Mouse (Mus musculus) MEL (cell line): ENCODE measurements around the gene Enthd1. TPM values are rescaled to one million over a fixed set of nuclear protein-coding genes. Genes with fewer than 3 reads are reported as not detected.

ENCODE experiments used
- DNase-seq: peaks from one replicate; pipeline ENCODE4 v3.0.0; 2011; ENCODE audit warnings: low read depth, low spot score
- H3K27ac ChIP-seq: 2 replicates; pipeline ENCODE4 v1.5.1; 2012; ENCODE audit warnings: low read depth, mild to moderate bottlenecking, control low read depth, low read length, moderate library complexity; ENCODE audit not compliant: control insufficient read depth
- H3K27me3 ChIP-seq, 2 experiments: fragments of 150-350 bp in 1 of 2; sonication (generic) in 1 of 2; 2 replicates each; pipeline ENCODE4 v1.6.1; 2012; ENCODE audit warnings: low read length in 2 of 2, mild to moderate bottlenecking in 2 of 2, improper control_type of control experiment in 1 of 2, moderate library complexity in 1 of 2; ENCODE audit not compliant: insufficient read depth in 2 of 2, control insufficient read depth in 1 of 2
- H3K36me3 ChIP-seq, 2 experiments: 2 replicates each; pipeline ENCODE4 v1.6.1; 2012 to 2014; ENCODE audit warnings: low read length in 2 of 2, improper control_type of control experiment in 1 of 2, inconsistent platforms in 1 of 2, mild to moderate bottlenecking in 1 of 2; ENCODE audit not compliant: insufficient read depth in 2 of 2, control insufficient read depth in 1 of 2
- H3K4me1 ChIP-seq, 2 experiments: fragments of 150-350 bp in 1 of 2; sonication (generic) in 1 of 2; 2 replicates each; pipeline ENCODE4 v1.6.1; 2012; ENCODE audit warnings: low read length in 2 of 2, improper control_type of control experiment in 1 of 2, mild to moderate bottlenecking in 1 of 2; ENCODE audit not compliant: insufficient read depth in 2 of 2, control insufficient read depth in 1 of 2
- H3K4me3 ChIP-seq, 2 experiments: fragments of 150-350 bp in 1 of 2; sonication (generic) in 1 of 2; 2 replicates each; pipeline ENCODE4 v1.5.1; 2012; ENCODE audit warnings: low read depth in 2 of 2, low read length in 2 of 2, mild to moderate bottlenecking in 2 of 2, moderate library complexity in 2 of 2, control low read depth in 1 of 2, improper control_type of control experiment in 1 of 2; ENCODE audit not compliant: control insufficient read depth in 1 of 2, insufficient read depth in 1 of 2
- H3K79me2 ChIP-seq: 2 replicates; pipeline ENCODE4 v1.6.1; 2012; ENCODE audit warnings: mild to moderate bottlenecking, low read length, moderate library complexity; ENCODE audit not compliant: control insufficient read depth, poor library complexity, insufficient read depth
- H3K9ac ChIP-seq: 2 replicates; pipeline ENCODE4 v1.6.1; 2012; ENCODE audit warnings: low read depth, mild to moderate bottlenecking, control low read depth, low read length, moderate library complexity; ENCODE audit not compliant: control insufficient read depth, poor library complexity, severe bottlenecking
- H3K9me3 ChIP-seq: fragments of 150-350 bp; sonication (generic); replicated peaks from 2 replicates; pipeline ENCODE4 v1.6.1; 2012; ENCODE audit warnings: mild to moderate bottlenecking, low read length, improper control_type of control experiment, moderate library complexity; ENCODE audit not compliant: insufficient read depth
- BHLHE40 ChIP-seq: IDR thresholded peaks from 2 replicates; pipeline ENCODE4 v1.6.1; 2012; ENCODE audit warnings: low read depth, mild to moderate bottlenecking, inconsistent platforms, low read length, improper control_type of control experiment, borderline replicate concordance
- CHD1 ChIP-seq: IDR thresholded peaks from 2 replicates; pipeline ENCODE4 v1.6.1; 2012; ENCODE audit warnings: low read depth, mild to moderate bottlenecking, inconsistent platforms, low read length, improper control_type of control experiment
- ELF1 ChIP-seq: IDR thresholded peaks from 2 replicates; pipeline ENCODE4 v1.6.1; 2014; ENCODE audit warnings: low read depth, mild to moderate bottlenecking, inconsistent platforms, low read length, improper control_type of control experiment, moderate library complexity
- ETS1 ChIP-seq: IDR thresholded peaks from 2 replicates; pipeline ENCODE4 v1.6.1; 2012; ENCODE audit warnings: low read depth, mild to moderate bottlenecking, inconsistent platforms, low read length, improper control_type of control experiment, moderate library complexity
- GABPA ChIP-seq: IDR thresholded peaks from 2 replicates; pipeline ENCODE4 v1.6.1; 2012; ENCODE audit warnings: low read depth, mild to moderate bottlenecking, inconsistent platforms, low read length, improper control_type of control experiment, moderate library complexity
- GATA1 ChIP-seq: IDR thresholded peaks from 2 replicates; pipeline ENCODE4 v1.6.1; 2011; ENCODE audit warnings: low read depth, low read length, improper control_type of control experiment
- KAT2A ChIP-seq: conservative IDR thresholded peaks from 2 replicates; pipeline ENCODE4 v1.6.1; 2012; ENCODE audit warnings: low read depth, low read length, improper control_type of control experiment, inconsistent platforms
- MAFK ChIP-seq: IDR thresholded peaks from 2 replicates; pipeline ENCODE4 v1.6.1; 2011; ENCODE audit warnings: low read depth, mild to moderate bottlenecking, low read length, improper control_type of control experiment, borderline replicate concordance
- MAZ ChIP-seq: IDR thresholded peaks from 2 replicates; pipeline ENCODE4 v1.6.1; 2012; ENCODE audit warnings: low read depth, mild to moderate bottlenecking, inconsistent platforms, low read length, improper control_type of control experiment
- MYC ChIP-seq: IDR thresholded peaks from 2 replicates; pipeline ENCODE4 v1.6.1; 2011; ENCODE audit warnings: low read depth, mild to moderate bottlenecking, low read length, improper control_type of control experiment, moderate library complexity
- POLR2AphosphoS2 ChIP-seq: IDR thresholded peaks from 2 replicates; pipeline ENCODE4 v1.6.1; 2011; ENCODE audit warnings: low read length, improper control_type of control experiment
- POLR2AphosphoS5 ChIP-seq: IDR thresholded peaks from 2 replicates; pipeline ENCODE4 v1.6.1; 2012; ENCODE audit warnings: low read depth, borderline replicate concordance, mild to moderate bottlenecking, inconsistent platforms, low read length, moderate library complexity, mixed read lengths
- RCOR1 ChIP-seq: IDR thresholded peaks from 2 replicates; pipeline ENCODE4 v1.6.1; 2012; ENCODE audit warnings: low read depth, mild to moderate bottlenecking, inconsistent platforms, low read length, improper control_type of control experiment
- SMC3 ChIP-seq: IDR thresholded peaks from 2 replicates; pipeline ENCODE4 v1.6.1; 2011; ENCODE audit warnings: low read depth, low read length, improper control_type of control experiment
- TAL1 ChIP-seq: IDR thresholded peaks from 2 replicates; pipeline ENCODE4 v1.6.1; 2012; ENCODE audit warnings: mild to moderate bottlenecking, inconsistent platforms, low read length, moderate library complexity, mixed read lengths
- UBTF ChIP-seq: IDR thresholded peaks from 2 replicates; pipeline ENCODE4 v1.6.1; 2012; ENCODE audit warnings: low read depth, mild to moderate bottlenecking, inconsistent platforms, low read length, improper control_type of control experiment, moderate library complexity, borderline replicate concordance; ENCODE audit not compliant: insufficient read depth
- USF1 ChIP-seq: IDR thresholded peaks from 2 replicates; pipeline ENCODE4 v1.6.1; 2014; ENCODE audit warnings: low read depth, mild to moderate bottlenecking, inconsistent platforms, low read length, improper control_type of control experiment, moderate library complexity
- ZC3H11A ChIP-seq: IDR thresholded peaks from 2 replicates; pipeline ENCODE4 v1.6.1; 2012; ENCODE audit warnings: low read depth, mild to moderate bottlenecking, inconsistent platforms, low read length, improper control_type of control experiment
- ZKSCAN1 ChIP-seq: IDR thresholded peaks from 2 replicates; pipeline ENCODE4 v1.6.1; 2012; ENCODE audit warnings: low read depth, mild to moderate bottlenecking, inconsistent platforms, low read length, improper control_type of control experiment, moderate library complexity
- polyA plus RNA-seq, 2 experiments: library from polyadenylated mRNA; stranded (reverse) in 1 of 2; unstranded in 1 of 2; fragments of >175 nt in 1 of 2; fragments of >200 nt in 1 of 2; gene quantifications; 2 replicates each; pipeline versions ENCODE4 v1.2.1 to v1.2.4; 2012; ENCODE audit warnings: low replicate concordance in 2 of 2, low read depth in 1 of 2; ENCODE audit not compliant: insufficient read length in 2 of 2, insufficient read depth in 1 of 2, missing spikeins in 1 of 2
- total RNA-seq: library from RNA; depleted of rRNA; stranded (reverse); fragments of 300-350 nt; gene quantifications from 2 replicates; pipeline ENCODE4 v1.2.3, GENCODE M21; 2012; rRNA removed

Gene Enthd1
- total RNA-seq (not detected in 2 replicates), polyA plus RNA-seq (not detected)

DNA sequence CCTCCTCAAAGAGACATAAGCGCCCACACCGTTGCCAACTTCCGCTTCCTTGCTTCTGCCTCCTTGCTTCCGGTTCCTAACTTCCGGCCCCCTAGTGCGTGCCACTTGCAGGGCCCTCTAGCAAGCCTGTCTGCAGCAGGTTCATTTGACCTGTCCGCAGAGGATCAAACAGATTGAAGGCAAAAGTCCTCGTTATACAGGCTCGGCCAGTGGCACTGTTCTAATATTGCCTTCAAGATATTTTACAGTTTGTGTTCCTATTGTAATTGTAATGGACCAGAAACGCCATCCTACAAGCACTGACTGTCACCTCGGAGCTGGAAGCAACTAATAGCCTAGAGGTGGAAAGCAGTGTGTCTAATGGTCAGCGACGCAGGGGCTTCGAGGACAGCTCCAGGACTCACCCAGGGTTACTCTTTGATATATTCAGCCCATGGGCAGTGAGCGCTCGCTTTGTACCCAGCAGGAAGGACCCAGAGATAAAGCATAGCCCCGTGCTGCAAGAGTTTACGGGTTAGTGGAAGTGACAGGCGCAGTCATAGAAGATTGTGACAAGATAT, at the start of gene Enthd1:
TSS of gene Enthd1 (minus strand) at position 51 of the 560 bp plus-strand sequence.
- no peak within 1 kb of the TSS for H3K27ac ChIP-seq
- TF ChIP-seq ZC3H11A, result no peak
- no peak for TF ChIP-seq BHLHE40
- no peak for TF ChIP-seq ELF1
- no peak for TF ChIP-seq MAZ
- TF ChIP-seq UBTF, result no peak
- TF ChIP-seq MAFK, result no peak
- no peak for TF ChIP-seq SMC3
- TF ChIP-seq GATA1, result no peak
- TF ChIP-seq GABPA, result no peak
- peaks cover 0 to 2% of the 10 kb centered on the region in 2 experiments; a peak in 3 of 4 replicates for H3K27me3 ChIP-seq

DNA sequence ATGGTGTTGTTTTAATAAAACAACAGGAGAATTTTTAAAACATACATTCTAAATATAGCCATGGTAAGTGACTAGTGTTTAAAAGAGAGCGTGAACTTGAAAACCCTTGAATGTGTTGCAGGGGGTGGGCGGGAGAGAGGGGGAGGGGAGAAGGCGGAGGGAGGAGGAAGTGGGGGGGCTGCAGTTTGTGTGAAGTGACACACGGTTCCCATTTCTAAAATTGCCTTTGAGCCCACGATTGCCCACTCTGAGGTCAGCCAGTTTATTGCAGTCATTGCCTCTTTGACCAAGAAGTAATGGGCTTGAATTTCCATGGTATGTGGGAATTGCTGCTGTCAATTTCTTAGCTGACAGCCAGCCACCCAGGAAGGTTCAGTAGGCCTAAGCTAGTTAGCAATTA, 48.9 kb upstream of the Enthd1 start:
- no peak for DNase-seq
- Histone ChIP-seq H3K9me3 (no peaks in the 10 kb centered on the region), H3K27ac (no peak overlapping the region), H3K36me3 (no peaks in the 10 kb centered on the region), H3K27me3 (peaks cover 0 to 4% of the 10 kb centered on the region in 2 experiments; a peak in 1 of 4 replicates), H3K9ac (no peak overlapping the region), H3K4me3 (no peak overlapping the region), H3K79me2 (no peaks in the 10 kb centered on the region), H3K4me1 (no peaks in the 10 kb centered on the region)
- no peak for TF ChIP-seq TAL1
- no peak for TF ChIP-seq KAT2A
- no peak for TF ChIP-seq MYC
- no peak for TF ChIP-seq RCOR1
- TF ChIP-seq GATA1, result no peak
- TF ChIP-seq CHD1, result no peak
- no peak for TF ChIP-seq POLR2AphosphoS5
- TF ChIP-seq USF1, result no peak
- TF ChIP-seq ZKSCAN1, result no peak
- no peak for TF ChIP-seq POLR2AphosphoS2
- TF ChIP-seq ETS1, result no peak

More for the DNA sequence above, at the start of gene Enthd1:
- Histone ChIP-seq H3K9me3 (no peaks in the 10 kb centered on the region), H3K79me2 (no peaks in the 10 kb centered on the region), H3K9ac (no peak within 1 kb of the TSS), H3K36me3 (peaks cover 0 to 13% of the 10 kb centered on the region in 2 experiments; a peak in 2 of 4 replicates), H3K4me1 (peaks cover 2 to 6% of the 10 kb centered on the region in 2 experiments; a peak in 3 of 4 replicates), H3K4me3 (no peak within 1 kb of the TSS)
- no peak for DNase-seq
